Mouse (Mus musculus): ENCODE data around the gene AC124502.3. TPM values are rescaled to one million over a fixed set of nuclear protein-coding genes. Genes with fewer than 3 reads are reported as not detected.
"Not testable (repeated sequence)": the region's sequence is repeated elsewhere in the genome, so short reads cannot be mapped to it uniquely, and the experiment has no call there.

Gene AC124502.3
- polyA plus RNA-seq, 1 experiment from 2014 or later, result 1.2 TPM

- no peak overlapping the region for H3K9ac ChIP-seq (ENCODE audit: low read length)
- 71% methylated on average over 6 of the region's 6 CpGs for WGBS
- H3K4me1 ChIP-seq (ENCODE audit: control insufficient read depth, insufficient read depth, low read length), result peaks cover 6% of the 10 kb centered on the region; the same call in 1 of the 2 replicates
- DNase-seq (ENCODE audit: low spot score) (no peak), ATAC-seq (no peak)
- no peak overlapping the region for H3K4me2 ChIP-seq (ENCODE audit: low read length)
- H3K27ac ChIP-seq (ENCODE audit: low read depth, low read length), result no peak overlapping the region
- peaks cover 2% of the 10 kb centered on the region; the same call in 1 of the 2 replicates for H3K27me3 ChIP-seq (replicated peaks; ENCODE audit: control insufficient read depth, insufficient read depth, low read length)
- no peaks in the 10 kb centered on the region for H3K9me3 ChIP-seq (replicated peaks; ENCODE audit: control insufficient read depth, low read length)
- no peaks in the 10 kb centered on the region for H3K36me3 ChIP-seq (ENCODE audit: control insufficient read depth, insufficient read depth, low read length)
- no peak overlapping the region for H3K4me3 ChIP-seq (ENCODE audit: low read depth, low read length)
Measured at GRCm38 (mm10) chr19:4999445-5000140, 39.1 kb upstream of the AC124502.3 start.

- H3K4me2 ChIP-seq (ENCODE audit: low read length), result peak overlapping the region; percentile 60
- no peaks in the 10 kb centered on the region for H3K36me3 ChIP-seq (ENCODE audit: control insufficient read depth, insufficient read depth, low read length)
- H3K9ac ChIP-seq (ENCODE audit: low read length), result peak overlapping the region; percentile 58
- H3K27me3 ChIP-seq (replicated peaks; ENCODE audit: control insufficient read depth, insufficient read depth, low read length), result peaks cover 2% of the 10 kb centered on the region; the same call in 1 of the 2 replicates
- under 1% methylated on average over 39 of the region's 39 CpGs for WGBS
- DNase-seq (ENCODE audit: low spot score), result peak; percentile 99
- peak overlapping the region; percentile 92 for H3K27ac ChIP-seq (ENCODE audit: low read depth, low read length)
- ATAC-seq, result peak; percentile 99
- no peaks in the 10 kb centered on the region for H3K9me3 ChIP-seq (replicated peaks; ENCODE audit: control insufficient read depth, low read length)
- peak overlapping the region; percentile 26 for H3K4me3 ChIP-seq (ENCODE audit: low read depth, low read length)
- peaks cover 6% of the 10 kb centered on the region; the same call in 1 of the 2 replicates for H3K4me1 ChIP-seq (ENCODE audit: control insufficient read depth, insufficient read depth, low read length)
Measured at GRCm38 (mm10) chr19:5001666-5002406, 36.9 kb upstream of the AC124502.3 start.

DNA sequence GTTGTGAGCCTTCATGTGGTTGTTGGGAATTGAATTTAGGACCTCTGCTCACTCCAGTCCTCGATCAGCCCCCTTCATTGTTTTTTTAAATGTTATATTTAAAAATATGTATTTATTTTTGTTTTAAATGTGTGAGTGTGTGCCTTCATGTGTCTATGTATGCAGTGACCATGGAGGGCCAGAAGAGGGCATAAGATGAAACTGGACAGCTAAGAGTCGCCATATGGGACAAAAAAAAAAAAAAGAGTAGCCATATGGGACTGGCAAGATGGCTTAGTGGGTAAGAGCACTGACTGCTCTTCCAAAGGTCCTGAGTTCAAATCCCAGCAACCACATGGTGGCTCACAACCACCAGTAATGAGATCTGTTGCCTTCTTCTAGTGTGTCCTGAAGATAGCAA is 35.0 kb upstream of the AC124502.3 start:
- not testable (repeated sequence) for DNase-seq (ENCODE audit: low spot score); H3K27ac ChIP-seq (ENCODE audit: low read depth, low read length); ATAC-seq; H3K36me3 ChIP-seq (ENCODE audit: control insufficient read depth, insufficient read depth, low read length); H3K9ac ChIP-seq (ENCODE audit: low read length); H3K27me3 ChIP-seq (replicated peaks; ENCODE audit: control insufficient read depth, insufficient read depth, low read length); H3K4me3 ChIP-seq (ENCODE audit: low read depth, low read length); H3K4me1 ChIP-seq (ENCODE audit: control insufficient read depth, insufficient read depth, low read length); H3K4me2 ChIP-seq (ENCODE audit: low read length); H3K9me3 ChIP-seq (replicated peaks; ENCODE audit: control insufficient read depth, low read length)
- WGBS, result 56% methylated on average over 2 of the region's 2 CpGs

GRCm38 (mm10) chr19:5004925-5005324 is 33.8 kb upstream of the AC124502.3 start:
- WGBS, result 66% methylated on average over 4 of the region's 4 CpGs
- no peaks in the 10 kb centered on the region for H3K36me3 ChIP-seq (ENCODE audit: control insufficient read depth, insufficient read depth, low read length)
- no peak for ATAC-seq

DNA sequence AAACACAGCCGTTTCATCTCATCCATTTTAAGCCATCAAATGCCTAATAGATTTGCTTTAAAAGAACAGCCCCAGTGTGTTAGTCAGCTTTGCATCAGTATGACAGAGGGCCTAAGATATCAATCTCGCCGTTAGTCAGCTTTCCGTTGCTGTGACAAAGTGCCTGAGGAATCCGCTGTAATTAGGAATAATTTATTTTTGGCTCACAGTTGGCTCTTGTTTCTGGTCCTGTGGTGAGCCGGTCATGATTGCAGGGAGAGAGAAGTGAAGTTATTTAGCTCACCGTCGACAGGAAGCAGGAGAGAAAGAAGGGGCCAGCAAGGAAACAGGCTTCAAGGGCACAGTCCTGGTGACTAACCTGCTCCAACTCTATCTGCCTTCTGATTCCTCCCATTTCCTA is 25.6 kb upstream of the AC124502.3 start:
- no peak overlapping the region for H3K4me3 ChIP-seq (ENCODE audit: low read depth, low read length)
- no peaks in the 10 kb centered on the region for H3K36me3 ChIP-seq (ENCODE audit: control insufficient read depth, insufficient read depth, low read length)
- H3K27ac ChIP-seq (ENCODE audit: low read depth, low read length), result no peak overlapping the region
- ATAC-seq (no peak), DNase-seq (ENCODE audit: low spot score) (no peak)
- no peak overlapping the region for H3K9ac ChIP-seq (ENCODE audit: low read length)
- H3K9me3 ChIP-seq (replicated peaks; ENCODE audit: control insufficient read depth, low read length), result no peaks in the 10 kb centered on the region
- H3K27me3 ChIP-seq (replicated peaks; ENCODE audit: control insufficient read depth, insufficient read depth, low read length), result no peaks in the 10 kb centered on the region
- no peaks in the 10 kb centered on the region for H3K4me1 ChIP-seq (ENCODE audit: control insufficient read depth, insufficient read depth, low read length)
- WGBS, result 61% methylated on average over 8 of the region's 8 CpGs
- H3K4me2 ChIP-seq (ENCODE audit: low read length), result no peak overlapping the region

More at GRCm38 (mm10) chr19:5004925-5005324, 33.8 kb upstream of the AC124502.3 start:
- Histone ChIP-seq H3K4me2 (ENCODE audit: low read length) (no peak overlapping the region), H3K4me3 (ENCODE audit: low read depth, low read length) (no peak overlapping the region), H3K4me1 (ENCODE audit: control insufficient read depth, insufficient read depth, low read length) (peaks cover 6% of the 10 kb centered on the region; the same call in 1 of the 2 replicates), H3K27me3 (replicated peaks; ENCODE audit: control insufficient read depth, insufficient read depth, low read length) (0 out of 2 replicates have a peak, but pooled peaks cover 2% of the 10 kb centered on the region), H3K9me3 (replicated peaks; ENCODE audit: control insufficient read depth, low read length) (no peaks in the 10 kb centered on the region), H3K27ac (ENCODE audit: low read depth, low read length) (no peak overlapping the region), H3K9ac (ENCODE audit: low read length) (no peak overlapping the region)
- no peak for DNase-seq (ENCODE audit: low spot score)

DNA sequence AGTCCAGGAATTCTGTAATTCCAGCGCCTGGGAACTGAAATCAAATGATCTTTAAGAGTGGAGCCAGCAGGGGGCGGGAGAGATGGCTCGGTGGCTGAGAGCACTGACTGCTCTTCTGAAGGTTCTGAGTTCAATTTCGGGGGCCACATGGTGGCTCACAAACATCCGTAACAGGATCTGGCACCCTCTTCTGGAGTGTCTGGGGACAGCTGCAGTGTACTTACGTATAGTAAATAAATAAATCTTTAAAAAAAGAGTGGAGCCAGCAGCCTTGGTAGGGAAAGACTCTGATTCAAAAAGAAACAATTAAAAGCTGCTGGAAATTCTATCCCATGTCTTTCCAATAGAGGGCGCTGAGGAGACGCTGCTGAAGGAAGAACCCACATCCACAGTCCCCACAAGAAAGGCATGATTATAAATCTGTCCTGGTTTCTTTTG is 23.7 kb upstream of the AC124502.3 start:
- WGBS, result 13% methylated on average over 8 of the region's 8 CpGs
- peak; percentile 66 for DNase-seq (ENCODE audit: low spot score)
- Histone ChIP-seq H3K27me3 (replicated peaks; ENCODE audit: control insufficient read depth, insufficient read depth, low read length) (no peaks in the 10 kb centered on the region; the same call in 1 of the 2 replicates), H3K4me2 (ENCODE audit: low read length) (no peak overlapping the region), H3K27ac (ENCODE audit: low read depth, low read length) (no peak overlapping the region), H3K4me1 (ENCODE audit: control insufficient read depth, insufficient read depth, low read length) (no peaks in the 10 kb centered on the region), H3K9ac (ENCODE audit: low read length) (no peak overlapping the region), H3K9me3 (replicated peaks; ENCODE audit: control insufficient read depth, low read length) (no peaks in the 10 kb centered on the region), H3K4me3 (ENCODE audit: low read depth, low read length) (no peak overlapping the region), H3K36me3 (ENCODE audit: control insufficient read depth, insufficient read depth, low read length) (no peaks in the 10 kb centered on the region)
- no peak for ATAC-seq

- no peaks in the 10 kb centered on the region; the same call in 1 of the 2 replicates for H3K27me3 ChIP-seq (replicated peaks; ENCODE audit: control insufficient read depth, insufficient read depth, low read length)
- H3K4me3 ChIP-seq (ENCODE audit: low read depth, low read length), result no peak overlapping the region
- H3K9ac ChIP-seq (ENCODE audit: low read length), result no peak overlapping the region
- peak; percentile 46; the same call in 1 of the 2 replicates for ATAC-seq
- H3K4me1 ChIP-seq (ENCODE audit: control insufficient read depth, insufficient read depth, low read length), result no peaks in the 10 kb centered on the region
- no peaks in the 10 kb centered on the region for H3K36me3 ChIP-seq (ENCODE audit: control insufficient read depth, insufficient read depth, low read length)
- no peak overlapping the region for H3K27ac ChIP-seq (ENCODE audit: low read depth, low read length)
- 36% methylated on average over 10 of the region's 10 CpGs for WGBS
- no peaks in the 10 kb centered on the region for H3K9me3 ChIP-seq (replicated peaks; ENCODE audit: control insufficient read depth, low read length)
- DNase-seq (ENCODE audit: low spot score), result peak; percentile 57
- no peak overlapping the region for H3K4me2 ChIP-seq (ENCODE audit: low read length)
Measured at GRCm38 (mm10) chr19:5016221-5016742, 22.4 kb upstream of the AC124502.3 start.

DNA sequence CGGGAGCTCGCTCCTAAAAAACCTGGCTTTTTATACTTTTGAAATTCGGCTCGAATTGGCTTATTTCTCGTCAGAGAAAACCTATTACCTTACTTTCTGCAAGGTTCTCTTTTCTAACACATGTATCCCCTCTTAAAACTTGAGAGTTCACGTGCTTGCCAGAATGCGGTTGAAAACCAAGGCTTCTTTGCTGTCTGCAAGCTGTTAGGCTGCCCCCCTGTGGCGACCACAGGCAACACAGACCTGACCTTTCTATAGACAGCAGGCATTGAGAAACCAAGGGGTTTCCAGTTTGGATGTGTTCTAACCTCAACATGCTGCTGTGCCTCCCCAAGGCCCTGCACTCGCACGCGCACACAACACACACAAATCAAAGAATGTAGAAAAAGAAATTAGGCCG is 21.9 kb upstream of the AC124502.3 start:
- Histone ChIP-seq H3K4me2 (ENCODE audit: low read length) (no peak overlapping the region), H3K27me3 (replicated peaks; ENCODE audit: control insufficient read depth, insufficient read depth, low read length) (no peaks in the 10 kb centered on the region; the same call in 1 of the 2 replicates), H3K9me3 (replicated peaks; ENCODE audit: control insufficient read depth, low read length) (no peaks in the 10 kb centered on the region), H3K36me3 (ENCODE audit: control insufficient read depth, insufficient read depth, low read length) (no peaks in the 10 kb centered on the region), H3K27ac (ENCODE audit: low read depth, low read length) (no peak overlapping the region), H3K4me1 (ENCODE audit: control insufficient read depth, insufficient read depth, low read length) (no peaks in the 10 kb centered on the region), H3K9ac (ENCODE audit: low read length) (no peak overlapping the region), H3K4me3 (ENCODE audit: low read depth, low read length) (no peak overlapping the region)
- WGBS, result 19% methylated on average over 12 of the region's 12 CpGs
- ATAC-seq (no peak), DNase-seq (ENCODE audit: low spot score) (peak; percentile 79)

All from forebrain, embryonic 14.5 days (tissue).